Mouse (Mus musculus) Patski (cell line): ENCODE results near the gene Nrp2. TPM values are rescaled to one million over a fixed set of nuclear protein-coding genes. Genes with fewer than 3 reads are reported as not detected.
A peak's percentile ranks its signal among the peaks of the same experiment; 100 is the strongest.

Experiments
- ATAC-seq: fragments of 100-300 bp; one replicate; pipeline ENCODE4 v1.8.0; 2021
- CTCF ChIA-PET: fragments of 350-600 bp; sonication (Branson Sonifier 250); formaldehyde crosslinking; loops from one replicate; lab custom pipeline; 2022; ENCODE audit warnings: inconsistent platforms; lab: Charles Lee
- POLR2A ChIA-PET: fragments of 350-600 bp; sonication (Branson Sonifier 250); formaldehyde crosslinking; loops from one replicate; lab custom pipeline; 2022; ENCODE audit warnings: antibody characterized with exemption, inconsistent platforms; lab: Charles Lee
- DNase-seq: peaks from one replicate; pipeline ENCODE4 v3.0.0-alpha.2; 2011; ENCODE audit warnings: low read depth, low spot score
- H3K27me3 ChIP-seq: fragments of 371-371 bp; one replicate; pipeline ENCODE4 v1.5.1; 2021
- CTCF ChIP-seq: fragments of 100-300 bp; IDR thresholded peaks from one replicate; pipeline ENCODE4 v1.5.1; 2021
- in situ Hi-C: fragments of 300-500 bp; cut with MboI; formaldehyde crosslinking; loops from 3 replicates; pipeline ENCODE4 v1.11.1; 2018; ENCODE audit warnings: low pct_unique_long_range_greater_than_20kb, mixed read lengths
- polyA plus RNA-seq: library from polyadenylated mRNA; unstranded; gene quantifications from one replicate; pipeline ENCODE4 v1.2.3, GENCODE M21; 2021

The Nrp2 gene
- polyA plus RNA-seq, 1 experiment from 2014 or later: 80.4 TPM

- in situ Hi-C loops: loop anchor here (5.0 to 10.0 kb wide), 5 partner anchors 228 to 1650 kb away; no protein-coding TSS in a partner anchor
- no peak for TF ChIP-seq CTCF
- CTCF ChIA-PET: interaction anchor here (0.9 to 4.7 kb wide), 9 partner anchors 16 to 777 kb away, joined by 3 to 16 read pairs (median 4); no protein-coding TSS in a partner anchor
- POLR2A ChIA-PET: interaction anchor here (0.7 to 1.3 kb wide), 7 partner anchors 18 to 1648 kb away, joined by 3 to 7 read pairs (median 4); no protein-coding TSS in a partner anchor
- ATAC-seq: no peak
- no peak for DNase-seq
- no peaks in the 10 kb centered on the region for H3K27me3 ChIP-seq
These were observed 1.2 kb downstream of the Nrp2 start for GRCm38 (mm10) chr1:62704117-62704888.

GRCm38 (mm10) chr1:62704889-62705516 lies 1.9 kb downstream of the Nrp2 start:
- POLR2A ChIA-PET: interaction anchor here (0.7 to 1.3 kb wide), 6 partner anchors 18 to 1649 kb away, joined by 3 to 7 read pairs (median 4); no protein-coding TSS in a partner anchor
- TF ChIP-seq CTCF: no peak
- in situ Hi-C loops: loop anchor here (5.0 to 10.0 kb wide), 5 partner anchors 227 to 1650 kb away; no protein-coding TSS in a partner anchor
- CTCF ChIA-PET: interaction anchor here (0.9 to 4.7 kb wide), 7 partner anchors 12 to 778 kb away, joined by 3 to 16 read pairs (median 4); no protein-coding TSS in a partner anchor
- ATAC-seq: no peak
- DNase-seq: no peak
- no peaks in the 10 kb centered on the region for H3K27me3 ChIP-seq

- in situ Hi-C loops: loop anchor here (10.0 kb wide), 1 partner anchor 1651 kb away; no protein-coding TSS in a partner anchor
- ChIA-PET POLR2A (interaction anchor here (0.7 to 1.6 kb wide), 4 partner anchors 17 to 71 kb away, joined by 3 to 4 read pairs (median 3); no protein-coding TSS in a partner anchor), CTCF (interaction anchor here (1.0 to 4.7 kb wide), 3 partner anchors 12 to 17 kb away, joined by 3 to 16 read pairs (median 4); no protein-coding TSS in a partner anchor)
- TF ChIP-seq CTCF: no peak
- DNase-seq (no peak), ATAC-seq (no peak)
- no peaks in the 10 kb centered on the region for H3K27me3 ChIP-seq
These were observed 2.5 kb downstream of the Nrp2 start for GRCm38 (mm10) chr1:62705517-62705981.

GRCm38 (mm10) chr1:62706085-62707021 lies 3.3 kb downstream of the Nrp2 start:
- ATAC-seq (peak; percentile 51), DNase-seq (no peak)
- CTCF ChIA-PET: interaction anchor here (0.9 to 4.7 kb wide), 7 partner anchors 10 to 258 kb away, joined by 3 to 16 read pairs (median 3); no protein-coding TSS in a partner anchor
- H3K27me3 ChIP-seq: no peaks in the 10 kb centered on the region
- POLR2A ChIA-PET: interaction anchor here (0.6 to 1.6 kb wide), 4 partner anchors 16 to 149 kb away, joined by 3 to 7 read pairs (median 4); no protein-coding TSS in a partner anchor
- TF ChIP-seq CTCF: no peak
- in situ Hi-C loops: loop anchor here (10.0 kb wide), 1 partner anchor 1652 kb away; no protein-coding TSS in a partner anchor

- in situ Hi-C loops: loop anchor here (10.0 kb wide), 1 partner anchor 1653 kb away; no protein-coding TSS in a partner anchor
- POLR2A ChIA-PET: interaction anchor here (0.8 to 1.6 kb wide), 4 partner anchors 15 to 69 kb away, joined by 3 to 7 read pairs (median 4); no protein-coding TSS in a partner anchor
- CTCF ChIA-PET: interaction anchor here (0.9 to 4.7 kb wide), 8 partner anchors 9 to 257 kb away, joined by 3 to 16 read pairs (median 3); no protein-coding TSS in a partner anchor
- peak; percentile 6 for ATAC-seq
- no peak for DNase-seq
- TF ChIP-seq CTCF: no peak
- no peaks in the 10 kb centered on the region for H3K27me3 ChIP-seq
These were observed 4.2 kb downstream of the Nrp2 start for GRCm38 (mm10) chr1:62707101-62707912.

- TF ChIP-seq CTCF: no peak
- DNase-seq: no peak
- CTCF ChIA-PET: interaction anchor here (0.8 to 4.7 kb wide), 4 partner anchors 9 to 74 kb away, joined by 3 to 16 read pairs (median 3); no protein-coding TSS in a partner anchor
- no peak for ATAC-seq
- H3K27me3 ChIP-seq: no peaks in the 10 kb centered on the region
- POLR2A ChIA-PET: interaction anchor here (0.8 kb wide), 1 partner anchor 68 kb away, joined by 3 read pairs; no protein-coding TSS in a partner anchor
- in situ Hi-C loops: loop anchor here (10.0 kb wide), 1 partner anchor 1653 kb away; no protein-coding TSS in a partner anchor
These were observed 5.1 kb downstream of the Nrp2 start for GRCm38 (mm10) chr1:62707913-62708860.

- POLR2A ChIA-PET: interaction anchor here (0.7 kb wide), 2 partner anchors 22 to 162 kb away, joined by 3 to 5 read pairs; no protein-coding TSS in a partner anchor
- DNase-seq (no peak), ATAC-seq (no peak)
- TF ChIP-seq CTCF: no peak
- CTCF ChIA-PET: interaction anchor here (1.4 kb wide), 2 partner anchors 39 to 42 kb away, joined by 3 read pairs; no protein-coding TSS in a partner anchor
- H3K27me3 ChIP-seq: no peaks in the 10 kb centered on the region
- in situ Hi-C loops: loop anchor here (10.0 kb wide), 1 partner anchor 1655 kb away; no protein-coding TSS in a partner anchor
These were observed 6.8 kb downstream of the Nrp2 start for GRCm38 (mm10) chr1:62709770-62710335.
